Mouse (Mus musculus): ENCODE data around the gene Cadm1. TPM values are rescaled to one million over a fixed set of nuclear protein-coding genes. Genes with fewer than 3 reads are reported as not detected.
A peak's percentile ranks its signal among the peaks of the same experiment; 100 is the strongest.

The Cadm1 gene
- polyA plus RNA-seq, 1 experiment from 2014 or later = 190 TPM

DNA sequence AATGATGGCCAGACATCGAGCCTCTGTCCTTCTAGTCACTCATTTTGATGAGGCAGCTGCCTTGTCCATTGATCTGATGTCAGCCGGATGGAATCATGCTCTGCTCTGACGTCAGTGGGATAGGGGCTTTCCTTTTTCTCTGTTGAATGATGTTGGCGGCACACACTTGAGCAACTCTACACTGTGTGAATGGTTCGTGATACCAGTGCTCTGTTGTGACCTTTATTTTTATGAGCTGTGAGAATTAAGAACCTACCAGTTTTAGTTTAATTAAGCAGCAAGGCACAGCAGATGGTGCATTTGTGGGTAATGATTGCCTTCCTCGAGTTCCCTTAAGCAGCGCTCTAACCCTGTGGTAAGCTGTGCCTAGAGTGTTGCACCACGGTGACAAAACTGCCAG lies 181.0 kb downstream of the Cadm1 start:
- no peak overlapping the region for H3K4me2 ChIP-seq (ENCODE audit: low read depth)
- DNase-seq (ENCODE audit: low spot score) (no peak), ATAC-seq (ENCODE audit: insufficient read depth, low FRiP score, low TSS enrichment) (no peak)
- H3K4me1 ChIP-seq (ENCODE audit: control insufficient read depth, insufficient read depth, low read length) = peaks cover 2% of the 10 kb centered on the region; the same call in 1 of the 2 replicates
- H3K9ac ChIP-seq (ENCODE audit: low read length) = no peak overlapping the region
- H3K36me3 ChIP-seq (ENCODE audit: control insufficient read depth, insufficient read depth, low read length) = no peaks in the 10 kb centered on the region
- no peak overlapping the region for H3K4me3 ChIP-seq (ENCODE audit: low read depth, low read length)
- 73% methylated on average over 8 of the region's 8 CpGs for WGBS
- H3K27me3 ChIP-seq (ENCODE audit: control insufficient read depth, insufficient read depth, low read length) = no peaks in the 10 kb centered on the region
- no peaks in the 10 kb centered on the region for H3K9me3 ChIP-seq (ENCODE audit: control insufficient read depth, low read length)
- no peak overlapping the region for H3K27ac ChIP-seq (ENCODE audit: low read depth, low read length)

DNA sequence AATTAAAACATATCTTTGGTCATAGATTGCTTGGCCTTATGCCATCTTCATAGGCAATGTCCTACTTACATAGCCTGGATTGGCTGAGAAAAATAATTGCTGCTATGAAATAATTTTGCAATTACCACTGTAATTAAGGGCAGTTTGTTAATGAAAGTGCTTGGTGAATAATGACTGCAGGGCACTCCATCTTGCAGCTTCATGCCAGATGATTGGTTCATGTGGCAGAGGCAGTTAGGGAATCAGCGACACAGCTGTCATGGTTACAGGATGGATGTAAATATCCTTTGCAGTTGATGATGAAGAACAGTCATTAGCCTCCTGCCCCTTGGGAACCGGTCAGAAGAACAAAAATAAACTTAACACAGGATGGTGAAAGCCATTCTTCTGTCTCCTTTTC lies 184.6 kb downstream of the Cadm1 start:
- 33% methylated on average over 2 of the region's 2 CpGs for WGBS
- H3K4me3 ChIP-seq (ENCODE audit: low read depth, low read length) = no peak overlapping the region
- no peaks in the 10 kb centered on the region for H3K9me3 ChIP-seq (ENCODE audit: control insufficient read depth, low read length)
- H3K4me1 ChIP-seq (ENCODE audit: control insufficient read depth, insufficient read depth, low read length) = 0 out of 2 replicates have a peak, but pooled peaks cover 6% of the 10 kb centered on the region
- no peak overlapping the region for H3K4me2 ChIP-seq (ENCODE audit: low read depth)
- no peak overlapping the region for H3K9ac ChIP-seq (ENCODE audit: low read length)
- ATAC-seq (ENCODE audit: insufficient read depth, low FRiP score, low TSS enrichment) (no peak), DNase-seq (ENCODE audit: low spot score) (no peak)
- no peak overlapping the region for H3K27ac ChIP-seq (ENCODE audit: low read depth, low read length)
- H3K27me3 ChIP-seq (ENCODE audit: control insufficient read depth, insufficient read depth, low read length) = no peaks in the 10 kb centered on the region
- H3K36me3 ChIP-seq (ENCODE audit: control insufficient read depth, insufficient read depth, low read length) = no peaks in the 10 kb centered on the region

DNA sequence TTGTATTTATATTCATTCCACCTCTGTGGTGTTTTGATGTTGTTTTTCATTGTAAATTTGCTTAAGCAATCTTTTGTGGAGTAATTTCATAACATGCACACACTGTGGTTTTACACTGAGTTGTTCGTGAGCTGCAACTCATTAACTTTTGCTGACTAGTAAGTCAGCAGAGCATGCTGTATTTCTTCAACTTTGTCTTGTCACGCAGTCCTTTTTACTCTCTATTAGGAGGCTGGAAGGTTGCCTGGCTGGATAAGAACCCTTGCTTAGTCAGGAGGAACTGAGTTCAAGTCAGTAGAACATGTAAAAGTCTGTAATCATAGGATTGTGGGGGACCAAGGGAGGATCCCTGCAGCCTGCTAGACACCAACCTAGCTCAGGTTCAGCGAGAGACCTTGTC lies 185.4 kb downstream of the Cadm1 start:
- H3K9me3 ChIP-seq (ENCODE audit: control insufficient read depth, low read length) = no peaks in the 10 kb centered on the region
- H3K36me3 ChIP-seq (ENCODE audit: control insufficient read depth, insufficient read depth, low read length) = no peaks in the 10 kb centered on the region
- no peaks in the 10 kb centered on the region for H3K27me3 ChIP-seq (ENCODE audit: control insufficient read depth, insufficient read depth, low read length)
- no peak overlapping the region for H3K9ac ChIP-seq (ENCODE audit: low read length)
- H3K4me2 ChIP-seq (ENCODE audit: low read depth) = no peak overlapping the region
- DNase-seq (ENCODE audit: low spot score) (no peak), ATAC-seq (ENCODE audit: insufficient read depth, low FRiP score, low TSS enrichment) (no peak)
- WGBS = 90% methylated on average over 3 of the region's 3 CpGs
- H3K27ac ChIP-seq (ENCODE audit: low read depth, low read length) = no peak overlapping the region
- H3K4me3 ChIP-seq (ENCODE audit: low read depth, low read length) = no peak overlapping the region
- 0 out of 2 replicates have a peak, but pooled peaks cover 6% of the 10 kb centered on the region for H3K4me1 ChIP-seq (ENCODE audit: control insufficient read depth, insufficient read depth, low read length)

DNA sequence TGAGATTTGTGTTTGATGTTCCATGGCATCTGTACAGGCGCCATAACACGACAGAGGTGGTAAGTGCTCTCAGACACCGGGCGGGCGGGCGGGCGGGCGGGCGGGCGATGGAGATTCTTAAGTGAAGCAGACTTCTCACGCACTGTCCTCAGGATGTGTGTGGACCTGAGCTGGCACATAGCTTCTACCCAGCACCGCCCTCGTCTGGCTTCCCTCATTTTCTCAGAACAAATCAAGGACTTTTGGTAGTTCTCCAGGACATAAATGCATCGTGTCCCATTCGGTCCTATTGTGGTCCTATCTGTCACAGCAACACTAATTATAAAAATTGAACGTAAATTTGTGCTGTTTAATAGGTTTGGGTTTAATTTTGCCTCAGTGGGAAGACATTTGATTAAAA lies 186.9 kb downstream of the Cadm1 start:
- no peak overlapping the region for H3K9ac ChIP-seq (ENCODE audit: low read length)
- no peaks in the 10 kb centered on the region for H3K9me3 ChIP-seq (ENCODE audit: control insufficient read depth, low read length)
- 0 out of 2 replicates have a peak overlapping the region, but pooled peaks have one; percentile 11 for H3K27ac ChIP-seq (ENCODE audit: low read depth, low read length)
- DNase-seq (ENCODE audit: low spot score) (no peak), ATAC-seq (ENCODE audit: insufficient read depth, low FRiP score, low TSS enrichment) (no peak)
- no peaks in the 10 kb centered on the region for H3K36me3 ChIP-seq (ENCODE audit: control insufficient read depth, insufficient read depth, low read length)
- no peak overlapping the region for H3K4me3 ChIP-seq (ENCODE audit: low read depth, low read length)
- WGBS = 82% methylated on average over 16 of the region's 16 CpGs
- no peak overlapping the region for H3K4me2 ChIP-seq (ENCODE audit: low read depth)
- H3K27me3 ChIP-seq (ENCODE audit: control insufficient read depth, insufficient read depth, low read length) = no peaks in the 10 kb centered on the region
- 0 out of 2 replicates have a peak, but pooled peaks cover 6% of the 10 kb centered on the region for H3K4me1 ChIP-seq (ENCODE audit: control insufficient read depth, insufficient read depth, low read length)

DNA sequence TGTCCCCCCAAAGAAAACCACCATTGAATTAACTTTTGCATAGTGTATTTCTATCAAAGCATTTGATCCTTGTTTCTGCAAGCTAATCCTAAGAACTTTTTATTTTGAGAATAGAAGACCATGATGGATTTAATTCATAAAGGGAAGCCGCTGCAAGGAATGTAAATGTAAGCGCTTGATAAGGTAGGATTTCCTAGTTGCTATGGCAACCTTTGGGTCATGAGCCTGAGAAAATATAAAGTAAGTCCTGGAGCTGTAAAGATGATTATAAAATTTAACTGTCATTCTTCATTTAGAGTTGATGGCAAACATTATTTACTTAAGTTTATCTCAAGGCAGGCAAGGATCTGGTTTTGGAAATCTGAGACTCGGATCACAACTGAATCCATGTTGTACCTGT lies 197.6 kb downstream of the Cadm1 start:
- Histone ChIP-seq H3K9me3 (ENCODE audit: control insufficient read depth, low read length) (no peaks in the 10 kb centered on the region), H3K36me3 (ENCODE audit: control insufficient read depth, insufficient read depth, low read length) (no peaks in the 10 kb centered on the region), H3K4me1 (ENCODE audit: control insufficient read depth, insufficient read depth, low read length) (no peaks in the 10 kb centered on the region), H3K9ac (ENCODE audit: low read length) (no peak overlapping the region), H3K4me2 (ENCODE audit: low read depth) (no peak overlapping the region), H3K4me3 (ENCODE audit: low read depth, low read length) (no peak overlapping the region), H3K27ac (ENCODE audit: low read depth, low read length) (no peak overlapping the region), H3K27me3 (ENCODE audit: control insufficient read depth, insufficient read depth, low read length) (no peaks in the 10 kb centered on the region)
- WGBS = 84% methylated on average over 3 of the region's 3 CpGs
- no peak for ATAC-seq (ENCODE audit: insufficient read depth, low FRiP score, low TSS enrichment)
- no peak for DNase-seq (ENCODE audit: low spot score)

DNA sequence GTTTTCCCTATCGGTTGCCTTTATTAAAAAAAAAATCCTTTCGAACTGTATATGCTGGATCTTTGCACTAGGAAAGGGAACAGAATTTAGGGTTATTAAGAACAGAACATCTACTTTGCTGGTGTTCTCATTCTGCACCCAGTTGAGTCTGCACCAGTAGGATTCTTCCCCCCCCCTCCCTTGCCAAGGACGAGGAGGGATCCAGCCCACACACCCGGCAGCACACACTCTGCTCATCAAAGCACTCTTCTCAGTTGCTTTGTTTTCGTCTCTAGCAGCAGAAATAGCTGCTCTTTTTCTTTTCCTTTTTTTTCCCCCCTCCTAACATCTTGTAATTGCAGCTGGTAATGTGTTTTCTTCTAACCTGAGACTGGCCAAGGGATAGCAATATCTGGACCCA lies 198.9 kb downstream of the Cadm1 start:
- no peak for DNase-seq (ENCODE audit: low spot score)
- Histone ChIP-seq H3K27ac (ENCODE audit: low read depth, low read length) (no peak overlapping the region), H3K4me3 (ENCODE audit: low read depth, low read length) (no peak overlapping the region), H3K36me3 (ENCODE audit: control insufficient read depth, insufficient read depth, low read length) (no peaks in the 10 kb centered on the region), H3K9ac (ENCODE audit: low read length) (no peak overlapping the region), H3K4me2 (ENCODE audit: low read depth) (no peak overlapping the region), H3K9me3 (ENCODE audit: control insufficient read depth, low read length) (no peaks in the 10 kb centered on the region), H3K4me1 (ENCODE audit: control insufficient read depth, insufficient read depth, low read length) (no peaks in the 10 kb centered on the region), H3K27me3 (ENCODE audit: control insufficient read depth, insufficient read depth, low read length) (no peaks in the 10 kb centered on the region)
- WGBS = 65% methylated on average over 5 of the region's 5 CpGs
- ATAC-seq (ENCODE audit: insufficient read depth, low FRiP score, low TSS enrichment) = no peak

DNA sequence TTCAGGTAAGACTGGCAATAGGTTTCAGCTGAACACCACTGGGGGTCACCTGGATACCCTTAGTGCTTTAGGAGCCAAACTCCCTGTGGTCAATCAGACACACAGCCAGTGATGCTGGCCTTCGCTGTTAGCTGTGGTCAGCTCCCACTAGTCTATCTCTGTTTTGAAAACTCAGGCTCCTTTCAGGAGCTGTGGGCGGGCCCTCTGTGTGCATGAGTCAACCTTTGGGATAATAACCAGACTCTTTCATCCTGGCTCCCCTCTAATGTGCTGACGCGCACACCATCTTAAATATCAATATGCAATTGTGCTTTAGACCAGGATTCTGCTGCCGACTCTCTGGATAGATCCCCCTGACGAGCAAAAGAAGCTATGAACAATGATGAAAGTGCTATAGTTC lies 200.3 kb downstream of the Cadm1 start:
- Histone ChIP-seq H3K9me3 (ENCODE audit: control insufficient read depth, low read length) (no peaks in the 10 kb centered on the region), H3K4me1 (ENCODE audit: control insufficient read depth, insufficient read depth, low read length) (no peaks in the 10 kb centered on the region), H3K9ac (ENCODE audit: low read length) (no peak overlapping the region), H3K36me3 (ENCODE audit: control insufficient read depth, insufficient read depth, low read length) (no peaks in the 10 kb centered on the region), H3K27ac (ENCODE audit: low read depth, low read length) (no peak overlapping the region), H3K4me3 (ENCODE audit: low read depth, low read length) (no peak overlapping the region), H3K27me3 (ENCODE audit: control insufficient read depth, insufficient read depth, low read length) (no peaks in the 10 kb centered on the region), H3K4me2 (ENCODE audit: low read depth) (no peak overlapping the region)
- 85% methylated on average over 6 of the region's 6 CpGs for WGBS
- DNase-seq (ENCODE audit: low spot score) (no peak), ATAC-seq (ENCODE audit: insufficient read depth, low FRiP score, low TSS enrichment) (no peak)

DNA sequence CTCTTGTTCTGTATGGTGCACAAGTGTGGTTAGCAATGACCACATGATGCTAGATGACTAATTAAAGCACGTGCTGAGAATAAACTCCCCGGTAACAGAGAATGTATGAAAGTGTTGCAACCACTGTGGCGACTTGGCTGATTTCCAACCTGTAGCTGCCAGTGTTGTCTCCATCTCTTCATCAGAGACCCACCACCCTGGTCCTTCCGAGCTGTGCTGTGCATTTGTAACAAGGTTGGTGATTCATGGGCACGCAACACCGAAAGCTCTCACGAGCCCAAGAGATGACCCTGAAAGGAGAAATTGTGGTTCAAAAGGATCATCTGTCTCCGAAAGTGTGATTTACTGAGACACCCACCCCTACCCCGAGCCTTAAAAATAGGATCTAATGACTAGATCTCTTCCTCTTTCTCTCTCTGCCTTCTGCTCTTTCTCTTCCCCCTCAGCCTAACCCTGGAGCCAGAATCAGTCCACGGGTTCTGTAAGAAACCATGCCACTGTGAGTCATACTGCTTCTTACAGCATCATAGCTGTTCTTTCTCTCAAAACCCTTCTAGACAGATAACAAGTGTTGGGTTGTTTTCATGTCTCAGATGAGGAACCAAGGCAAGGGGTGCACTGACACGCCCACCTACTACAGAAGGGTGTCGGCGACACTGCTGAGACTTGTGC lies 203.9 kb downstream of the Cadm1 start:
- ATAC-seq (ENCODE audit: insufficient read depth, low FRiP score, low TSS enrichment) = no peak
- H3K27ac ChIP-seq (ENCODE audit: low read depth, low read length) = no peak overlapping the region
- 87% methylated on average over 13 of the region's 13 CpGs for WGBS

DNA sequence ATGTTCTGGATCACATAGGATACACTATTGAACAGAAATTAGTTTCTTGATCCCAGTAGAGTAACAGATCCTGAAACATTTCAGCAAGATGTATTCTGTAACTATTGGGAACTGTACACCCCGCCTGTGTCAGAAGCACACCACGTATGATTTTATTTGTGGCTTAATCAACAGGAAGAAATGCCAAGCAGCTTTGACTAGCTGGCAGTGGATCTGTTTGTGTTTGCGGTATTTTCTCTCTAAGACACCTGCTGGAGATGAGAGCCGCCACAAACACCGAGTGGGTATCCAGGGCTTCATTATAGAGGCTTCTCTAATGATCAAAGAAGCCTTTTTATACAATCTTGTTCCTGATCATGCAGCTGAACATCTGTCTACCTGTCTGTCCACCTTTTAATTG lies 204.9 kb downstream of the Cadm1 start:
- Histone ChIP-seq H3K4me3 (ENCODE audit: low read depth, low read length) (no peak overlapping the region), H3K36me3 (ENCODE audit: control insufficient read depth, insufficient read depth, low read length) (no peaks in the 10 kb centered on the region), H3K9me3 (ENCODE audit: control insufficient read depth, low read length) (no peaks in the 10 kb centered on the region), H3K9ac (ENCODE audit: low read length) (no peak overlapping the region), H3K27ac (ENCODE audit: low read depth, low read length) (no peak overlapping the region), H3K27me3 (ENCODE audit: control insufficient read depth, insufficient read depth, low read length) (no peaks in the 10 kb centered on the region), H3K4me1 (ENCODE audit: control insufficient read depth, insufficient read depth, low read length) (peaks cover 8% of the 10 kb centered on the region; the same call in 1 of the 2 replicates), H3K4me2 (ENCODE audit: low read depth) (no peak overlapping the region)
- ATAC-seq (ENCODE audit: insufficient read depth, low FRiP score, low TSS enrichment) = no peak
- WGBS = 93% methylated on average over 5 of the region's 5 CpGs
- no peak for DNase-seq (ENCODE audit: low spot score)

More for the DNA sequence above, 203.9 kb downstream of the Cadm1 start:
- Histone ChIP-seq H3K9ac (ENCODE audit: low read length) (no peak overlapping the region), H3K4me3 (ENCODE audit: low read depth, low read length) (no peak overlapping the region), H3K36me3 (ENCODE audit: control insufficient read depth, insufficient read depth, low read length) (no peaks in the 10 kb centered on the region), H3K9me3 (ENCODE audit: control insufficient read depth, low read length) (no peaks in the 10 kb centered on the region), H3K4me1 (ENCODE audit: control insufficient read depth, insufficient read depth, low read length) (0 out of 2 replicates have a peak, but pooled peaks cover 3% of the 10 kb centered on the region), H3K4me2 (ENCODE audit: low read depth) (no peak overlapping the region), H3K27me3 (ENCODE audit: control insufficient read depth, insufficient read depth, low read length) (no peaks in the 10 kb centered on the region)
- no peak for DNase-seq (ENCODE audit: low spot score)

All from neural tube, embryonic 11.5 days (tissue).